Comparison of ENCODE assay signal across 16 mouse cellular contexts in genomic region chr15:80491505-80491904, GRCm38 (mm10).
DNase-seq lines count a peak whose midpoint lies in the region; ATAC-seq and TF ChIP-seq lines count a peak whose summit lies in the region.
"Had no signal": no experiment of that assay in that cellular context is flagged by ENCODE, and none has a peak within 500 bp of the region (broad histone marks: within the 10 kb centered on the region; RNA-seq: fewer than 3 reads in every experiment).

No protein-coding gene starts in this region.

- no peaks in the 10 kb centered on the region for H3K4me1 ChIP-seq in liver, postnatal 0 days (ENCODE audit: insufficient read depth)
- H3K4me1 ChIP-seq in E14TG2a.4 (replicated peaks; ENCODE audit: low read depth, low read length), result peaks cover 15% of the 10 kb centered on the region; the same call in 1 of the 2 replicates
- H3K4me1 ChIP-seq in neural tube, embryonic 15.5 days, result no peaks in the 10 kb centered on the region
- H3K4me1 ChIP-seq: liver, embryonic 13.5 days had no signal

- no peak overlapping the region for H3K4me3 ChIP-seq in liver, postnatal 0 days (ENCODE audit: low read depth, low read length)
- H3K4me3 ChIP-seq in E14TG2a.4 (replicated peaks; ENCODE audit: low read length), result no peak overlapping the region
- H3K4me3 ChIP-seq in gastrocnemius, adult 2 months, result no peak overlapping the region
- H3K4me3 ChIP-seq in neural tube, embryonic 15.5 days (replicated peaks), result no peak overlapping the region
- H3K4me3 ChIP-seq: erythroblast, embryonic 14.5 days; liver, embryonic 13.5 days had no signal

- no peaks in the 10 kb centered on the region for H3K27me3 ChIP-seq in liver, postnatal 0 days (ENCODE audit: insufficient read depth, low read length)
- no peaks in the 10 kb centered on the region; the same call in 1 of the 2 replicates for H3K27me3 ChIP-seq in E14TG2a.4 (ENCODE audit: insufficient read depth, low read length)
- H3K27me3 ChIP-seq in neural tube, embryonic 15.5 days (replicated peaks), result no peaks in the 10 kb centered on the region; the same call in none of the 2 replicates

- no peak overlapping the region for H3K4me2 ChIP-seq in liver, postnatal 0 days (ENCODE audit: low read depth, low read length)
- no peak overlapping the region for H3K4me2 ChIP-seq in neural tube, embryonic 15.5 days
- H3K4me2 ChIP-seq: liver, embryonic 13.5 days had no signal

- 73% methylated on average over 4 of the region's 4 CpGs for WGBS in liver, postnatal 0 days (ENCODE audit: insufficient replicate concordance)
- WGBS in neural tube, embryonic 15.5 days, result 73% methylated on average over 4 of the region's 4 CpGs

- no peak for DNase-seq in liver, postnatal 0 days
- no peak for DNase-seq in liver
- DNase-seq in WW6 (ENCODE audit: low read depth, low spot score), result peak; percentile 22
- DNase-seq in thymus, postnatal 10 days (ENCODE audit: low spot score in 2 of 2), result peak; percentile 31 to 32
- no peak for DNase-seq in ovary, postnatal 36 days (ENCODE audit: low spot score)
- DNase-seq in gastrocnemius, adult 2 months, result no peak
- DNase-seq: cerebellum, adult 11-12 months; embryo, embryonic 11 days; heart, postnatal 4 days; kidney, adult 11 months; liver, embryonic 13.5 days; right cerebral cortex, postnatal 14 days had no signal

- intact Hi-C loops in gastrocnemius, adult 2 months (cut with DNase I), result no loop called here

- H3K36me3 ChIP-seq in liver, postnatal 0 days (replicated peaks; ENCODE audit: insufficient read depth, low read length), result no peaks in the 10 kb centered on the region
- H3K36me3 ChIP-seq in E14TG2a.4 (ENCODE audit: insufficient read depth, low read length), result no peaks in the 10 kb centered on the region
- no peaks in the 10 kb centered on the region for H3K36me3 ChIP-seq in neural tube, embryonic 15.5 days
- H3K36me3 ChIP-seq: liver, embryonic 13.5 days had no signal

- no peak for TF ChIP-seq EP300 in liver, postnatal 0 days (IDR thresholded peaks at IDR 0.05; ENCODE audit: low read depth)

- H3K9me3 ChIP-seq in liver, postnatal 0 days (ENCODE audit: low read length), result no peaks in the 10 kb centered on the region
- H3K9me3 ChIP-seq in E14TG2a.4 (ENCODE audit: low read length), result peaks cover 15% of the 10 kb centered on the region
- no peaks in the 10 kb centered on the region for H3K9me3 ChIP-seq in neural tube, embryonic 15.5 days (replicated peaks)
- H3K9me3 ChIP-seq: liver, embryonic 13.5 days had no signal

- H3K27ac ChIP-seq in liver, postnatal 0 days (ENCODE audit: low read depth), result no peak overlapping the region
- no peak overlapping the region for H3K27ac ChIP-seq in gastrocnemius, adult 2 months
- H3K27ac ChIP-seq in neural tube, embryonic 15.5 days (replicated peaks), result no peak overlapping the region
- H3K27ac ChIP-seq: liver, embryonic 13.5 days; macrophage had no signal

- TF ChIP-seq CTCF in liver, postnatal 0 days (IDR thresholded peaks at IDR 0.05; ENCODE audit: low read depth), result peak; percentile 35
- peak; percentile 25 for TF ChIP-seq CTCF in E14TG2a.4 (conservative IDR thresholded peaks at IDR 0.05; ENCODE audit: low read length)
- TF ChIP-seq CTCF in gastrocnemius, adult 2 months (IDR thresholded peaks at IDR 0.05), result no peak

- H3K9ac ChIP-seq in liver, postnatal 0 days (replicated peaks), result no peak overlapping the region
- no peak overlapping the region for H3K9ac ChIP-seq in neural tube, embryonic 15.5 days (replicated peaks)
- H3K9ac ChIP-seq: liver, embryonic 13.5 days had no signal

- no peak for ATAC-seq in liver, postnatal 0 days
- ATAC-seq in neural tube, embryonic 15.5 days (ENCODE audit: low FRiP score), result no peak

Comparison
In these comparisons a context has a peak if more than half of its experiments do, and no peak if none do; other contexts are left out.
1. DNase-seq: peak in WW6 (single experiment) and thymus, postnatal 10 days (2 of 2); none in liver, postnatal 0 days (single experiment), liver (single experiment), ovary, postnatal 36 days (single experiment) and gastrocnemius, adult 2 months (single experiment).